8 mouse cellular contexts compared by ENCODE assay signal in the genomic region with DNA sequence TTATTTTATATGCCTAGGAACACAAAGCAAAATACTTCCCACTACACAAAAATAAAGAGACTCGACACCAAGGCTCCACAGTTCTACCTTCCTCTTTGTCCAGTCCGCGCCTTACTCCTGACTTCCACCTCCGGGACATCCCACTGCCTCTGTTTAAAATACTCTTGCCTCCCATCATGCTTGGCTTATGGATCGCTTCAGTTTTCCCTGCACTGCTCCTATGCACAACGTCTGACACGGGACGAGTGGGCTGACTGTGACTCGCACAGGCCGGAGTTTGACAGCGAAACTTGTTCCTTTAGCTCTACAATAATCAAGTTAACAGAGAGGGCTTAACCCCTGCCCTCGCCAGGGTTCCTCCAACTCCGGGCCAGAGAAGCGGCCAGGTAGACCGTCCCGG. TPM values are rescaled to one million over a fixed set of nuclear protein-coding genes. Genes with fewer than 3 reads are reported as not detected.
DNase-seq lines count a peak whose midpoint lies in the region; ATAC-seq and TF ChIP-seq lines count a peak whose summit lies in the region.

No protein-coding gene starts in this region.

- TF ChIP-seq RAD21 in MEL (IDR thresholded peaks at IDR 0.05; ENCODE audit: low read depth, low read length): no peak

- no peak for TF ChIP-seq EP300 in MEL (IDR thresholded peaks at IDR 0.05; ENCODE audit: low read depth in 1 of 2, low read length in 2 of 2)

- H3K27me3 ChIP-seq in heart, embryonic 14.5 days (ENCODE audit: control insufficient read depth, insufficient read depth, low read length): no peaks in the 10 kb centered on the region
- no peaks in the 10 kb centered on the region for H3K27me3 ChIP-seq in MEL (ENCODE audit: control insufficient read depth in 1 of 2, insufficient read depth in 2 of 2, low read length in 2 of 2)
- no peaks in the 10 kb centered on the region for H3K27me3 ChIP-seq in hindbrain, embryonic 11.5 days (ENCODE audit: control insufficient read depth, insufficient read depth, low read length)
- H3K27me3 ChIP-seq in midbrain, embryonic 11.5 days (ENCODE audit: control insufficient read depth, insufficient read depth, low read length): no peaks in the 10 kb centered on the region

- under 1% methylated on average over 16 of the region's 16 CpGs for WGBS in heart, embryonic 14.5 days
- WGBS in hindbrain, embryonic 11.5 days: under 1% methylated on average over 16 of the region's 16 CpGs
- 0% methylated on average over 16 of the region's 16 CpGs for WGBS in midbrain, embryonic 11.5 days

- TF ChIP-seq CTCF in MEL (IDR thresholded peaks at IDR 0.05 in 2 of 3, conservative IDR thresholded peaks at IDR 0.05 in 1 of 3; ENCODE audit: control insufficient read depth in 1 of 3, insufficient read depth in 1 of 3, low read depth in 2 of 3, low read length in 3 of 3, poor library complexity in 1 of 3, severe bottlenecking in 1 of 3): no peak

- ATAC-seq in heart, embryonic 14.5 days (ENCODE audit: insufficient number of reproducible peaks, insufficient read depth, low FRiP score, low read depth): 0 out of 2 replicates have a peak, but pooled peaks have one; percentile 11
- ATAC-seq in hindbrain, embryonic 11.5 days (ENCODE audit: low FRiP score): no peak
- ATAC-seq in midbrain, embryonic 11.5 days (ENCODE audit: low FRiP score): no peak

- H3K4me1 ChIP-seq in heart, embryonic 14.5 days (ENCODE audit: control insufficient read depth in 2 of 2, insufficient read depth in 2 of 2, low read length in 2 of 2): peaks cover 2 to 19% of the 10 kb centered on the region in 2 experiments; a peak in 3 of 4 replicates
- peaks cover 0 to 2% of the 10 kb centered on the region in 2 experiments; a peak in 1 of 4 replicates for H3K4me1 ChIP-seq in MEL (ENCODE audit: control insufficient read depth in 1 of 2, insufficient read depth in 2 of 2, low read length in 2 of 2)
- H3K4me1 ChIP-seq in hindbrain, embryonic 11.5 days (replicated peaks; ENCODE audit: control insufficient read depth, insufficient read depth, low read length): 0 out of 2 replicates have a peak, but pooled peaks cover 2% of the 10 kb centered on the region
- peaks cover 14% of the 10 kb centered on the region for H3K4me1 ChIP-seq in midbrain, embryonic 11.5 days (ENCODE audit: control insufficient read depth, insufficient read depth, low read length)

- H3K4me3 ChIP-seq in heart, embryonic 14.5 days (ENCODE audit: control insufficient read depth in 1 of 2, insufficient read depth in 1 of 2, low read depth in 1 of 2, low read length in 2 of 2): peak overlapping the region; percentile 89 to 94
- peak overlapping the region; percentile 80 to 87 for H3K4me3 ChIP-seq in MEL (ENCODE audit: control insufficient read depth in 1 of 2, insufficient read depth in 1 of 2, low read depth in 2 of 2, low read length in 2 of 2)
- H3K4me3 ChIP-seq in hindbrain, embryonic 11.5 days (ENCODE audit: low read depth, low read length): peak overlapping the region; percentile 75
- peak overlapping the region; percentile 57 for H3K4me3 ChIP-seq in midbrain, embryonic 11.5 days (ENCODE audit: low read depth, low read length)

- peak overlapping the region; percentile 84 for H3K9ac ChIP-seq in heart, embryonic 14.5 days (ENCODE audit: low read length)
- peak overlapping the region; percentile 76 for H3K9ac ChIP-seq in MEL (ENCODE audit: control insufficient read depth, low read depth, low read length, poor library complexity, severe bottlenecking)
- H3K9ac ChIP-seq in hindbrain, embryonic 11.5 days (ENCODE audit: low read depth, low read length): peak overlapping the region; percentile 46
- peak overlapping the region; percentile 64 for H3K9ac ChIP-seq in midbrain, embryonic 11.5 days (ENCODE audit: low read length)

- H3K4me2 ChIP-seq in heart, embryonic 14.5 days (ENCODE audit: low read length): peak overlapping the region; percentile 82
- peak overlapping the region; percentile 47 for H3K4me2 ChIP-seq in hindbrain, embryonic 11.5 days (replicated peaks; ENCODE audit: low read depth, low read length)
- H3K4me2 ChIP-seq in midbrain, embryonic 11.5 days: peak overlapping the region; percentile 64

- TF ChIP-seq POLR2A in MEL (IDR thresholded peaks at IDR 0.05; ENCODE audit: control insufficient read depth in 1 of 2, insufficient read depth in 1 of 2, low read depth in 1 of 2, low read length in 2 of 2, poor library complexity in 1 of 2): peak in 1 of 2 experiments; percentile 34; a peak in 1 of 4 replicates

- H3K79me2 ChIP-seq in MEL (ENCODE audit: control insufficient read depth, insufficient read depth, low read length, poor library complexity): peaks cover 32% of the 10 kb centered on the region

- no peak for DNase-seq in heart, postnatal 36 days
- peak; percentile 66 for DNase-seq in MEL (ENCODE audit: low read depth, low spot score)
- no peak for DNase-seq in hindbrain, embryonic 11.5 days (ENCODE audit: low spot score)
- no peak for DNase-seq in midbrain, embryonic 11.5 days (ENCODE audit: low spot score, missing footprints)
- no peak for DNase-seq in testis, postnatal 10 days (ENCODE audit: low spot score)
- no peak for DNase-seq in cerebellum, adult 9-11 months
- DNase-seq in thymus, adult 18-20 months: no peak

- H3K9me3 ChIP-seq in heart, embryonic 14.5 days (ENCODE audit: control insufficient read depth, low read length): no peaks in the 10 kb centered on the region
- no peaks in the 10 kb centered on the region for H3K9me3 ChIP-seq in MEL (replicated peaks; ENCODE audit: insufficient read depth, low read length)
- H3K9me3 ChIP-seq in hindbrain, embryonic 11.5 days (ENCODE audit: control insufficient read depth, low read length): no peaks in the 10 kb centered on the region
- no peaks in the 10 kb centered on the region for H3K9me3 ChIP-seq in midbrain, embryonic 11.5 days (ENCODE audit: control insufficient read depth, low read length)

- peaks cover 18% of the 10 kb centered on the region for H3K36me3 ChIP-seq in heart, embryonic 14.5 days (ENCODE audit: control insufficient read depth, insufficient read depth, low read length)
- H3K36me3 ChIP-seq in MEL (ENCODE audit: control insufficient read depth in 1 of 2, insufficient read depth in 2 of 2, low read length in 2 of 2): peaks cover 7 to 14% of the 10 kb centered on the region in 2 experiments
- no peaks in the 10 kb centered on the region for H3K36me3 ChIP-seq in hindbrain, embryonic 11.5 days (ENCODE audit: control insufficient read depth, insufficient read depth, low read length)
- H3K36me3 ChIP-seq in midbrain, embryonic 11.5 days (ENCODE audit: control insufficient read depth, insufficient read depth, low read length): no peaks in the 10 kb centered on the region

- H3K27ac ChIP-seq in heart, embryonic 14.5 days (replicated peaks in 1 of 2; ENCODE audit: control insufficient read depth in 1 of 2, insufficient read depth in 1 of 2, low read depth in 2 of 2, low read length in 2 of 2): peak overlapping the region in 1 of 2 experiments; percentile 66; a peak in 2 of 4 replicates
- peak overlapping the region; percentile 56 for H3K27ac ChIP-seq in MEL (ENCODE audit: control insufficient read depth, low read depth, low read length)
- H3K27ac ChIP-seq in hindbrain, embryonic 11.5 days (ENCODE audit: low read depth, low read length): no peak overlapping the region
- no peak overlapping the region for H3K27ac ChIP-seq in midbrain, embryonic 11.5 days (ENCODE audit: low read depth, low read length)

- intact Hi-C loops in heart, postnatal 36 days (cut with DNase I): loop anchor here (5.0 kb wide), 5 partner anchors 302 to 712 kb away; no protein-coding TSS in a partner anchor

TF ChIP-seq in MEL, 35 proteins besides CTCF, POLR2A, EP300 and RAD21:
- peak; percentile 62; the same call in 1 of the 2 replicates for TF ChIP-seq CHD1 (IDR thresholded peaks at IDR 0.05; ENCODE audit: low read depth, low read length)
- TF ChIP-seq MYC (IDR thresholded peaks at IDR 0.05; ENCODE audit: low read depth, low read length): no peak

RNA-seq across cellular contexts. Expression of a gene that starts 0.3 kb away (rescaled TPM):
- 41.5 and 42.7 TPM in 2 replicates for polyA plus RNA-seq in heart, embryonic 14.5 days (2014; fragmentation: Nextera tagmentation; extraction: Ambion mirVana)
- 10 to 100 TPM; 30.3 to 33.1 TPM for total RNA-seq in heart, postnatal 36 days (2021)
- 88.6 and 98.3 TPM in 2 replicates for total RNA-seq in MEL (2012; rRNA removed)
- 100 to 1,000 TPM; 166 to 181 TPM for polyA plus RNA-seq in MEL (2012; ENCODE audit: insufficient read depth in 1 of 2, insufficient read length in 2 of 2, low read depth in 1 of 2, low replicate concordance in 2 of 2, missing spikeins in 1 of 2)
- 78.3 and 81.3 TPM in 2 replicates for polyA plus RNA-seq in hindbrain, embryonic 11.5 days (2014; fragmentation: Nextera tagmentation; extraction: Ambion mirVana)
- 80.7 and 100 TPM in 2 replicates for polyA plus RNA-seq in midbrain, embryonic 11.5 days (2014; fragmentation: Nextera tagmentation; extraction: Ambion mirVana)
